Mouse (Mus musculus) cerebellum, adult 9-10 months (tissue): ENCODE data around the gene Zfp385a.

ENCODE experiments used
- DNase-seq: peaks from one replicate; pipeline ENCODE4 v3.0.0; 2022

The Zfp385a gene

DNA sequence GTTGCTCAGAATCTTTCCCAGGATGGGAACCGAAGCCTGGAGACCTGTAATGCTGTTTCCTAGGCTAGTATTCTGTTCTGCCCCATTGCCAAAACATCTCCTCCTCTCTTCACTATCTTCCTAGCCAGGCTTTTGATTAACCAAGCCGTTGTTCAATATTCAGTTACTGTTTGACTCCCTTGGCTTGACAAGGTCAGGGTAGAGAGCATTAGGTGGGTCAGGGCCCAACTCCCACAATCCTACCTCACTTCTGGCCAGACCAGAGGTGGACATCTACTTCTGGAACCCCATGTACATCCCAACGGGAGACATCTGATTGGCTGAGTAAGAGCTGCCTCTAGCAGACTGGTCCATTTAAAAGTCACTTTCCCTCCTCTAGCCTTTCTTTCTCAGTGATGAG is 23.1 kb upstream of the Zfp385a start:
- no peak for DNase-seq

GRCm38 (mm10) chr15:103362333-103362732 is 22.4 kb upstream of the Zfp385a start:
- no peak for DNase-seq

DNA sequence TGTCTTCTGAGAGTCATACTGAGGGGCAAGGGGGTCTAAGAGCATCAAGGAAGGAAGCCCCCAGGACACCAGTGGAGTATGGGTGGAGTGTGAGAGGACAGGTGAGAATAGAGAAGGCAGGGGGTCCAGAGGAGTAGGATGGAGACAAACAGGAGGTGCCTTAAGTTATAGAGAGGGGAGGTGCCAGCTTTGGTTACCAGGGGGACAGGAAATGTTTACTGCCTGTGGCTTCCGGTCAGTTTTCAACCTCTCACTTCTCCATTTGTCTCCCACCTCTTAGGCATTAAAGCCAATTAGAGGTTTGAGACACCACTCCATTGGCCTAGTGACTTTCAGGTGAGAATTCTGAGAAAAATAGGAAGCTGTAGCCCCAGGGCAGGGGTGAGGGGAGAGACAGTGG is 21.4 kb upstream of the Zfp385a start:
- no peak for DNase-seq

- DNase-seq, result peak; percentile 91
Observed at GRCm38 (mm10) chr15:103359869-103360602, 20.1 kb upstream of the Zfp385a start.

DNA sequence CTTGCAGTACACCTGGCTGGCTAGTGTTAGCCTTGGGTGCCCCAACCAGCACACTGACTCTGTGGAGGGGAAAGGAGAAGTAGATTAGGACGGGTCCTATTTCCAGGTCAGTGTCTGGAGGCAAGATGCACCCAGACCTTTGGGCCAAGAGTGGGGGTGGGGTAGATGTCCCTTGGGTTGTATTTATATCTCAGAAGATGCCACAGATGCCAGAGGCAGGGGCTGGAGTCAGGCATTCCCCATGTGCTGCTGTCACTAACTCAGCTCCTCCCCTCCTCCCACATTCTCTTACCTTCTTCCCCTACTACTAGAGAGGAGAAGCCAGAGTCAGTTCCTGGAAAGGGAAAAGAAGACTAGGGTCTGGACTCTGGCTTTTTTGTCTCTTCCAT is 19.2 kb upstream of the Zfp385a start:
- DNase-seq, result no peak

DNA sequence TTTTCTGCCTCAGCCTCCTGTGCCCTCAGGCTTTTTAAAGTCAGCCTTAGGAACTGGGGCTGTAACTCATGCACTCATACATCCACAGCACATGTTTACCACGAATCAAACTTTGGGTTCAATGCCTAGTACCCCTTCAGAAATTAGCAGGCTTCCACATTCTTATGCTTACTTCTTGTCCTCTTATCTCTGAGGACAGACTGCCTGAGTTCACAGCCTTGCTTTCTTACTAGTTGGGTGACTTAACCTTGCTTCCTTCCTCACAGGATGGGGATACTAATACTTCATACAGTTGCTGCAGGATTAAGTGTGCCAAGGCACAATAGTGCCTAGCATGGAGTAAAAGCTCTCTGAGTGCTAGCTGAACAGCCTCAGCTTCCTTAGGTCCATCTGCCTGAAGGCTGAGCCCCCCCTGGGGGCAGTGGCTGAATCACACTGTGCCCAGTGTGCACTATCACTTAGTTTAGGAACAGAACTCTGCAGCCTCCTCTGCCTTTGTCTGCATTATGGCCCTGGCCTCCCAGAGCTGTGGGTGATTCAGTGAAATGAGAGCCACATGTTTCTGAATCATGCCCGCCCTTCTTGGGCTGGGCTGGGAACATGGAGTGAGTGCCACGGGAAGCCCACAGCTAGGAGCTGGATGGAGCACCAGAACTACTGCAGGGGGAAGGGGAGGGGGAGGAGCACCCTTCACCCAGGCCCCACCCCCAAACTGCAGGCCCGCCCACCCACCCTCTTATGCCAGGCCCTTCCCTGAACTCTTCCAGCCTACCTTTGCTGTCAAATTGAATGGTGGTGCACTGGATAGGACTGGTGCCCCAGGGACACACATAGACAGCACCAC is 18.6 kb upstream of the Zfp385a start:
- DNase-seq, result no peak

GRCm38 (mm10) chr15:103357817-103358216 is 17.9 kb upstream of the Zfp385a start:
- DNase-seq, result no peak

DNA sequence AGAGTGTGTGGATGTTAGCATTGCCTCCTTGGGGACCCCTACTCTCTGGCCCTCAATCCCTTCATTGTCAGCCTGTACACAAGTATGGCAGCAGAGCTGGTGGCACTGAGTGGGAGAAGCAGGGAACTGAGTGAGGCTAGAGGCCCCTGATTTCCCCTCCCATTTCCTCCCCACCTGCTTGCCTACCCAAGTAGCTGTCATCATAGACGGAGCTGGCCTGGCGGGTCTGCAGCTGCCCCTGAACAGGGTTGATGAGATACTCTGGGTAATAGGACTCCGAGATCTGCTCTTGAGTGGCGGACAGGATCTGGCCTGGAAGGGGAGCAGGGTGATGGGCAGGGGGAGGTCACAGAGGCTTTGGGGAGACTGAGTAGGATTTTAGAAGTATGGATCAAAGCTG is 16.2 kb upstream of the Zfp385a start:
- DNase-seq, result no peak

GRCm38 (mm10) chr15:103355420-103355819 is 15.5 kb upstream of the Zfp385a start:
- no peak for DNase-seq

GRCm38 (mm10) chr15:103354690-103355089 is 14.8 kb upstream of the Zfp385a start:
- DNase-seq, result peak; percentile 89

DNA sequence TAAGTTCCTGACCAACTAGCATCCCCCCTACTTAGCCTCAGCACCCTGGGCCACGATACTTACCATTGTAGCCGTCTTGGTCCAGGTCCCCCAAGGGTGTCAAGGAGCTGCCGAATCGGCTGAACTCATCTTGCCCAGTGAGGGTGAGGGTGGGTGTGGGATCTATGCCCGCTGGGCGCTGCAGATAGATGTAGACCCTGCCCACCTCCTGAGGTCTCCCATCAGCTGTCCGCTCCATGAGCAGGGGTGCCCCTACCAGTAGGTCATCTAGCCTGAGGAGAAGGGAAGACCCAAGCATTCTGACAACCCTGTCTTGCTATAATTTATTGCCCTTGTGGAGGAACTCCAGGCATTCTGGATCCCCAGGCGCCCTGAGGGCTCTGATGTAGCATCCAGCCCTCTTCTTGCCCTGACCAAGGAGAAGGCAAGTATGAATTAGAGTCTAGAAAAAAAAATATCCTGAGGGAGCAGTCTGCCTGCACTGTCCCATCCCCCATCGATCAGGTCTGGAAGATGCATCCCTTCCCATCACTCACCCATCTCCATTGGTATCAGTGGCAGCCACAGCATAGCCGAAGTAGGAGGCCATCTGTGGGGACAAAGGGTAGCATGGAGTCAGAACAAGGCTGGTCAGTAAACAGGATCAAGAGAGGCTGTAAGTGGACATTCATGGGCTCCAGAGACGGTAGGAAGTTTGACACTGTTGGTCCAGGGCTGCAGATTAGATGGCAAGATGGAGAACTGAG is 13.8 kb upstream of the Zfp385a start:
- no peak for DNase-seq

DNA sequence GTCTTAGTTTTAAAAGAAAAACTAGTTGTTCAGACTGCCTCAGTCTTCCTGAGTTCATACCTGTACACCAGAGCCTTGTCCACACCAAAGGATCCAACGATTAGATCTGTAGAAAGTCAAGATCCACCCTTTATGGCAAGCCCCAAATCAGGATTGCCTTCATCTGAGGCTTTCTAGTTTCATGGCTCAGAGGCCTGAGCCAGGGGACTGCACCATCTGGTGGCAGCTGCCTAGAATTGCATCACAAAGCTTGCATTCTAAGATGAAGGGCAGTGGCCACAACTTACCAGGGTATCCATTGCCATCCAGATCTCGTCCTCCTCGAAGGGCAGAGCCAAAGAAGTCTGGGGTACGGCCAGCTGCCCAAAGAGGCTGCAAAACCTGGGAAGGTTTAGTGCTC is 13.0 kb upstream of the Zfp385a start:
- no peak for DNase-seq

- DNase-seq, result no peak
Observed at GRCm38 (mm10) chr15:103347275-103347684, 7.4 kb upstream of the Zfp385a start.

GRCm38 (mm10) chr15:103345789-103346188 is 5.9 kb upstream of the Zfp385a start:
- DNase-seq, result no peak

GRCm38 (mm10) chr15:103343556-103343955 is 3.7 kb upstream of the Zfp385a start:
- DNase-seq, result no peak

GRCm38 (mm10) chr15:103343008-103343407 is 3.1 kb upstream of the Zfp385a start:
- DNase-seq, result no peak

- peak; percentile 82 for DNase-seq
Observed at GRCm38 (mm10) chr15:103342415-103342814, 2.5 kb upstream of the Zfp385a start.

DNA sequence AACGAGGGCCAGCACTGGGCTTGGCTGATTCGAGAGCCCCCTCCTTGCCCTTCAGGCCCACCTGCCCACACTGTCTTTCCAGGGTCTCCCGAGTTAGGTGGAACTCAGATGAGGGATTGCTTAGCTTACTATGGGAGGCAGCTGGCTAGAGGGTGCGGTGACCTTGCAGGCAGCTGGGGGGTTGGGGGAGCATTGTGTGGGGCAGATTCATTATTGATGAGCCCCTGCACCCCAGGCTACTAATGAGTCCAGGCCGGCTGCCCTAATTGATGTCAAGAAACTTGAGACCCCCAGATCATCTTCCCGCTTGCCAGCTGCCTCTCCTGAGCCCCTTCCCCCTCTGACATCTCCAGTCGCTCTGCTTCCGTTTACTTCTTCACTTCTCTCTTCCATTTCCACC is 1.7 kb upstream of the Zfp385a start:
- no peak for DNase-seq

- no peak for DNase-seq
Observed at GRCm38 (mm10) chr15:103340786-103341185, 893 bp upstream of the Zfp385a start.

DNA sequence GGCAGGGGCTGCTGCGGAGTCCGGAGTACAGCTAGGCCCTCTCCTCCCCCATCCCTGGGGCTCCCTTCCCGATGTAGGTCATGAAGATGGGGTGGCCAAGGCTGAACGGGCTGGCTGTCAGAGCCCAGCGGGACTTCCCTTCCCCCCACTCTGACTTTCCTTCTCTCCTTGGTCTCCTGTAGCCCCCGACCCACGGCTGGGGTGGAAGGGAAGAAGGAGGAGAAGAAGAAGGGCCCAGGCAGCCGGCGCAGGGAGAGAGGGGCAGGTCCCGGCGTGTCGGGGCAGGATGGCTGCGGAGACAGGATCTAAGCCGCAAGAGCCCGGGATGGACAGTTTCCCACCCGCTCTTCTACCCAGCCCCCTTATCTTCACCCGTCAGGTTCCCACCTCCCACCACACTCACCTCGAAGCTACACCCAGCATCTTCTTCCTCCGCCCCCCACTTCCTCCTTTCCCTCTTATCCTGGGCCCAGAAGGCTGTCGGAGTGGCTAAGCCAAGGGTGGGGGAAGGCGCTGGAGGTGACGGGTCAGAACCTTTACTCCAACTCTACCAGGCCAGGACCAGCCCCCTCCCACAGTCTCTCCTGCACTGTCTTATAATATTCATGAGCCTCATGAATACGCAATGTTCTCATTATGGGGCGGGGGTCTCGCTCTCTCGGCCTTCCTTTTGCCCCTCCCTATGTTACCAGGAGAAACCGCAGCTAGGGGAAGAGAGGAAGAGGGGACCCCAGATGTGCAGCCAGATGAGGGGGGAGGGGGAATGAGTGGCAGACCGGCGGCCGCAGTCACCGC is 530 bp downstream of the Zfp385a start:
- no peak for DNase-seq

- DNase-seq, result no peak
Observed at GRCm38 (mm10) chr15:103338829-103339165, 1.1 kb downstream of the Zfp385a start.

DNA sequence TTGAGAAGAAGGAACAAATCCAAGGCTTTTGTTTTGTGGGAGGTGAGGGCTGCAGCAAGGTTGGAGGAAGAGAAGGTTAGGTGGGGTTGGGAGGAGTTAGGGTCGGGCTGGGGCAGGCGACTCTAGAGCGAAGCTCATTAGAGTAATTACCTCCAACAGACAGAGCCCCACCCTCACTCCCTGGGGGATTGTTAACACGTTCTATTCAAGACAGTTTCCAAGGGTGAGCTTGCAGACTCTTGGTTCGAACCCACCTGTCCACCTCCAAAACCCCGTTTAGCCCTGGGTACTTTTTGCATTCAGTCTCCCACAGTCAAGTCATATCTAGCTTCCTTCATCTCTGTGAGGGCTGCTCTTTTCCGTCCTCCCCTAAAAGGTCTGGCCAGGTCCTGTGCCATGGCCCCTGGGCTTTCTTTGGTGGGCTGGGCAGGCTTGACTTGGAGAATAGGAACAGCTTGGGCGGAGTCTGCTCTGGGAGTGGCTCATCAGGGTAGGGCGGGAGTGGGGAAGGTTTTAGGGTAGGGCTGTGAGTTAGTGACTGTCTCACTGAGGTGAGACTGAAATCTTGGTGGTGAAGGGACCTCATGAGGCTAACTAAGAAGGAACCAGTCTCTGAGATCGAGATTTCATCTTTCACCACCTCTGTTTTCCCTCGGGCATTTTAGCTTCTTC is 2.8 kb downstream of the Zfp385a start:
- DNase-seq, result no peak
